Mouse (Mus musculus) ES-E14 (cell line): ENCODE results near the gene Rsrp1. TPM values are rescaled to one million over a fixed set of nuclear protein-coding genes. Genes with fewer than 3 reads are reported as not detected.

Source experiments
- DNase-seq: peaks from one replicate; pipeline ENCODE4 v3.0.0-alpha.2; 2013; ENCODE audit warnings: low read depth, low spot score
- H3K27ac ChIP-seq: 2 replicates; pipeline ENCODE4 v1.5.1; 2012; ENCODE audit warnings: low read depth, mild to moderate bottlenecking, low read length, moderate library complexity, mixed read lengths; ENCODE audit not compliant: poor library complexity, insufficient read depth, severe bottlenecking
- H3K36me3 ChIP-seq: 2 replicates; pipeline ENCODE4 v1.6.1; 2012; ENCODE audit warnings: mild to moderate bottlenecking, low read length, moderate library complexity, mixed read lengths; ENCODE audit not compliant: control insufficient read depth, poor library complexity, insufficient read depth, severe bottlenecking
- H3K4me1 ChIP-seq, 2 experiments: fragments of 150-350 bp in 1 of 2; sonication (generic) in 1 of 2; 2 replicates each; pipeline ENCODE4 v1.6.1; 2012; ENCODE audit warnings: low read length in 2 of 2, mild to moderate bottlenecking in 1 of 2, mixed read lengths in 1 of 2; ENCODE audit not compliant: control insufficient read depth in 2 of 2, insufficient read depth in 2 of 2, poor library complexity in 1 of 2
- H3K4me3 ChIP-seq, 2 experiments: fragments of 150-350 bp in 1 of 2; sonication (generic) in 1 of 2; 2 replicates each; pipeline ENCODE4 v1.5.1; 2012; ENCODE audit warnings: low read length in 2 of 2, low read depth in 1 of 2, mild to moderate bottlenecking in 1 of 2, mixed read lengths in 1 of 2; ENCODE audit not compliant: insufficient read depth in 1 of 2, poor library complexity in 1 of 2, severe bottlenecking in 1 of 2
- H3K9ac ChIP-seq: 2 replicates; pipeline ENCODE4 v1.6.1; 2012; ENCODE audit warnings: low read depth, mild to moderate bottlenecking, low read length, mixed read lengths; ENCODE audit not compliant: poor library complexity, insufficient read depth, severe bottlenecking
- H3K9me3 ChIP-seq: fragments of 150-350 bp; sonication (generic); 2 replicates; pipeline ENCODE4 v1.6.1; 2012; ENCODE audit warnings: low read depth, mild to moderate bottlenecking, low read length; ENCODE audit not compliant: control insufficient read depth, insufficient read depth
- CHD2 ChIP-seq: IDR thresholded peaks from 2 replicates; pipeline ENCODE4 v1.6.1; 2014; ENCODE audit warnings: mild to moderate bottlenecking, low read depth, low read length, inconsistent platforms
- HCFC1 ChIP-seq: IDR thresholded peaks from 2 replicates; pipeline ENCODE4 v1.6.1; 2012; ENCODE audit warnings: low read length, inconsistent platforms, borderline replicate concordance; ENCODE audit not compliant: insufficient read depth
- MAFK ChIP-seq: IDR thresholded peaks from 2 replicates; pipeline ENCODE4 v1.6.1; 2014; ENCODE audit warnings: mild to moderate bottlenecking, low read depth, low read length, inconsistent platforms; ENCODE audit not compliant: insufficient read depth
- ZC3H11A ChIP-seq: IDR thresholded peaks from 2 replicates; pipeline ENCODE4 v1.6.1; 2012; ENCODE audit warnings: low read depth, mild to moderate bottlenecking, inconsistent platforms, low read length, borderline replicate concordance
- ZNF384 ChIP-seq: IDR thresholded peaks from 2 replicates; pipeline ENCODE4 v1.6.1; 2012; ENCODE audit warnings: low read depth, low read length, inconsistent platforms
- in situ Hi-C, 2 experiments: fragments of 600-800 bp; cut with MboI; formaldehyde crosslinking; loops; one replicate each; pipeline ENCODE4 v1.15.1; 2025; ENCODE audit warnings: low sequenced_read_pairs in 2 of 2, inconsistent platforms in 1 of 2; ENCODE audit not compliant: unreplicated experiment in 2 of 2
- total RNA-seq: library from RNA; depleted of rRNA; stranded (reverse); fragments of 300-350 nt; gene quantifications from 2 replicates; pipeline ENCODE4 v1.2.3, GENCODE M21; 2012

The Rsrp1 gene
- total RNA-seq, 1 experiment, result 93.9 TPM

GRCm38 (mm10) chr4:134928464-134928836 lies 5.1 kb downstream of the Rsrp1 start:
- in situ Hi-C loops, result no loop called here
- H3K9me3 ChIP-seq, result no peaks in the 10 kb centered on the region
- peaks cover 2% of the 10 kb centered on the region in 2 experiments; a peak in 2 of 4 replicates for H3K4me1 ChIP-seq
- no peak overlapping the region for H3K4me3 ChIP-seq
- no peak overlapping the region for H3K9ac ChIP-seq
- no peak for DNase-seq
- TF ChIP-seq HCFC1 (no peak), ZNF384 (no peak), CHD2 (no peak), ZC3H11A (no peak), MAFK (no peak)
- peaks cover 29% of the 10 kb centered on the region for H3K36me3 ChIP-seq
- H3K27ac ChIP-seq, result no peak overlapping the region

- Histone ChIP-seq H3K27ac (no peak overlapping the region), H3K9me3 (no peaks in the 10 kb centered on the region), H3K4me3 (no peak overlapping the region), H3K9ac (no peak overlapping the region), H3K36me3 (peaks cover 26% of the 10 kb centered on the region), H3K4me1 (peaks cover 2% of the 10 kb centered on the region in 2 experiments; a peak in 2 of 4 replicates)
- in situ Hi-C loops, result no loop called here
- TF ChIP-seq CHD2 (no peak), HCFC1 (no peak), MAFK (no peak), ZNF384 (no peak), ZC3H11A (no peak)
- DNase-seq, result no peak
These were observed 6.1 kb downstream of the Rsrp1 start for GRCm38 (mm10) chr4:134929536-134929935.

- H3K9me3 ChIP-seq, result no peaks in the 10 kb centered on the region
These were observed 6.8 kb downstream of the Rsrp1 start for GRCm38 (mm10) chr4:134930190-134930589.

GRCm38 (mm10) chr4:134930684-134931481 lies 7.5 kb downstream of the Rsrp1 start, which contains the start of gene Syf2:
Gene Syf2, plus strand, starts transcription at chr4:134930898.
- Histone ChIP-seq H3K4me3 (peak within 1 kb of the TSS; percentile 88 to 92), H3K27ac (peak within 1 kb of the TSS; percentile 54), H3K9ac (peak within 1 kb of the TSS; percentile 93), H3K9me3 (no peaks in the 10 kb centered on the region), H3K36me3 (peaks cover 23% of the 10 kb centered on the region), H3K4me1 (no peaks in the 10 kb centered on the region; a peak in 1 of 4 replicates)
- peak; percentile 96 for DNase-seq
- in situ Hi-C loops, result no loop called here
- TF ChIP-seq HCFC1, result peak; percentile 59; the same call in 1 of the 2 replicates
- TF ChIP-seq CHD2, result no peak

More at GRCm38 (mm10) chr4:134930190-134930589, 6.8 kb downstream of the Rsrp1 start:
- H3K36me3 ChIP-seq, result peaks cover 27% of the 10 kb centered on the region
- DNase-seq, result no peak
- no peak for TF ChIP-seq CHD2
- no peak for TF ChIP-seq MAFK
- in situ Hi-C loops, result no loop called here
- no peak overlapping the region for H3K9ac ChIP-seq
- peaks cover 0 to 2% of the 10 kb centered on the region in 2 experiments; a peak in 2 of 4 replicates for H3K4me1 ChIP-seq
- H3K4me3 ChIP-seq, result peak overlapping the region; percentile 41 to 88
- no peak overlapping the region for H3K27ac ChIP-seq
